Mouse (Mus musculus): ENCODE measurements around the gene Aldh16a1. TPM values are rescaled to one million over a fixed set of nuclear protein-coding genes. Genes with fewer than 3 reads are reported as not detected.
A peak's percentile ranks its signal among the peaks of the same experiment; 100 is the strongest.
"Not testable (repeated sequence)": the region's sequence is repeated elsewhere in the genome, so short reads cannot be mapped to it uniquely, and the experiment has no call there.

The Aldh16a1 gene
- polyA plus RNA-seq, 1 experiment: 36.9 TPM

- no peak for TF ChIP-seq CTCF (IDR thresholded peaks at IDR 0.05; ENCODE audit: low read depth, low read length)
- no peak for TF ChIP-seq POLR2A (IDR thresholded peaks at IDR 0.05; ENCODE audit: insufficient read depth, low read length)
- TF ChIP-seq EP300 (IDR thresholded peaks at IDR 0.05; ENCODE audit: insufficient read depth, low read depth, low read length): no peak
- Histone ChIP-seq H3K4me3 (ENCODE audit: low read depth, low read length) (peak overlapping the region; percentile 75), H3K9ac (ENCODE audit: low read depth, poor library complexity, severe bottlenecking) (peak overlapping the region; percentile 91), H3K27me3 (ENCODE audit: control insufficient read depth, insufficient read depth, low read length, poor library complexity, severe bottlenecking) (no peaks in the 10 kb centered on the region), H3K27ac (ENCODE audit: insufficient read depth, low read length) (peak overlapping the region; percentile 85), H3K9me3 (replicated peaks; ENCODE audit: control insufficient read depth, insufficient read depth, low read length, poor library complexity, severe bottlenecking) (no peaks in the 10 kb centered on the region), H3K4me1 (ENCODE audit: control insufficient read depth, insufficient read depth, low read length) (peaks cover 5% of the 10 kb centered on the region), H3K36me3 (ENCODE audit: control insufficient read depth, insufficient read depth, low read length, poor library complexity, severe bottlenecking) (no peaks in the 10 kb centered on the region)
Measured at GRCm38 (mm10) chr7:45153586-45153985, 798 bp downstream of the Aldh16a1 start.

- not testable (repeated sequence) for H3K27me3 ChIP-seq (ENCODE audit: control insufficient read depth, insufficient read depth, low read length, poor library complexity, severe bottlenecking); H3K4me3 ChIP-seq (ENCODE audit: low read depth, low read length); H3K9me3 ChIP-seq (replicated peaks; ENCODE audit: control insufficient read depth, insufficient read depth, low read length, poor library complexity, severe bottlenecking); H3K36me3 ChIP-seq (ENCODE audit: control insufficient read depth, insufficient read depth, low read length, poor library complexity, severe bottlenecking); H3K4me1 ChIP-seq (ENCODE audit: control insufficient read depth, insufficient read depth, low read length); H3K27ac ChIP-seq (ENCODE audit: insufficient read depth, low read length)
- H3K9ac ChIP-seq (ENCODE audit: low read depth, poor library complexity, severe bottlenecking): peak overlapping the region; percentile 91
Measured at GRCm38 (mm10) chr7:45153052-45153451, 1.3 kb downstream of the Aldh16a1 start.

- 0 out of 2 replicates have a peak, but pooled peaks cover 2% of the 10 kb centered on the region for H3K36me3 ChIP-seq (ENCODE audit: control insufficient read depth, insufficient read depth, low read length, poor library complexity, severe bottlenecking)
- H3K4me1 ChIP-seq (ENCODE audit: control insufficient read depth, insufficient read depth, low read length): peaks cover 5% of the 10 kb centered on the region
- no peak overlapping the region for H3K9ac ChIP-seq (ENCODE audit: low read depth, poor library complexity, severe bottlenecking)
- no peak for TF ChIP-seq EP300 (IDR thresholded peaks at IDR 0.05; ENCODE audit: insufficient read depth, low read depth, low read length)
- no peak for TF ChIP-seq POLR2A (IDR thresholded peaks at IDR 0.05; ENCODE audit: insufficient read depth, low read length)
- TF ChIP-seq CTCF (IDR thresholded peaks at IDR 0.05; ENCODE audit: low read depth, low read length): no peak
- no peaks in the 10 kb centered on the region for H3K9me3 ChIP-seq (replicated peaks; ENCODE audit: control insufficient read depth, insufficient read depth, low read length, poor library complexity, severe bottlenecking)
- H3K4me3 ChIP-seq (ENCODE audit: low read depth, low read length): no peak overlapping the region
- H3K27me3 ChIP-seq (ENCODE audit: control insufficient read depth, insufficient read depth, low read length, poor library complexity, severe bottlenecking): no peaks in the 10 kb centered on the region
- H3K27ac ChIP-seq (ENCODE audit: insufficient read depth, low read length): no peak overlapping the region
Measured at GRCm38 (mm10) chr7:45151303-45151702, 3.1 kb downstream of the Aldh16a1 start.

- H3K27ac ChIP-seq (ENCODE audit: insufficient read depth, low read length): peak overlapping the region; percentile 2; the same call in 1 of the 2 replicates
- H3K9ac ChIP-seq (ENCODE audit: low read depth, poor library complexity, severe bottlenecking): no peak overlapping the region
- H3K9me3 ChIP-seq (replicated peaks; ENCODE audit: control insufficient read depth, insufficient read depth, low read length, poor library complexity, severe bottlenecking): no peaks in the 10 kb centered on the region
- peaks cover 5% of the 10 kb centered on the region for H3K4me1 ChIP-seq (ENCODE audit: control insufficient read depth, insufficient read depth, low read length)
- H3K27me3 ChIP-seq (ENCODE audit: control insufficient read depth, insufficient read depth, low read length, poor library complexity, severe bottlenecking): no peaks in the 10 kb centered on the region
- no peak overlapping the region for H3K4me3 ChIP-seq (ENCODE audit: low read depth, low read length)
- TF ChIP-seq CTCF (IDR thresholded peaks at IDR 0.05; ENCODE audit: low read depth, low read length): no peak
- no peak for TF ChIP-seq POLR2A (IDR thresholded peaks at IDR 0.05; ENCODE audit: insufficient read depth, low read length)
- no peak for TF ChIP-seq EP300 (IDR thresholded peaks at IDR 0.05; ENCODE audit: insufficient read depth, low read depth, low read length)
- H3K36me3 ChIP-seq (ENCODE audit: control insufficient read depth, insufficient read depth, low read length, poor library complexity, severe bottlenecking): 0 out of 2 replicates have a peak, but pooled peaks cover 2% of the 10 kb centered on the region
Measured at GRCm38 (mm10) chr7:45150321-45150720, 4.1 kb downstream of the Aldh16a1 start.

GRCm38 (mm10) chr7:45149545-45149944 lies 4.8 kb downstream of the Aldh16a1 start:
- TF ChIP-seq CTCF (IDR thresholded peaks at IDR 0.05; ENCODE audit: low read depth, low read length): no peak
- TF ChIP-seq POLR2A (IDR thresholded peaks at IDR 0.05; ENCODE audit: insufficient read depth, low read length): no peak
- no peak for TF ChIP-seq EP300 (IDR thresholded peaks at IDR 0.05; ENCODE audit: insufficient read depth, low read depth, low read length)
- Histone ChIP-seq H3K27me3 (ENCODE audit: control insufficient read depth, insufficient read depth, low read length, poor library complexity, severe bottlenecking) (no peaks in the 10 kb centered on the region), H3K4me1 (ENCODE audit: control insufficient read depth, insufficient read depth, low read length) (peaks cover 5% of the 10 kb centered on the region), H3K9me3 (replicated peaks; ENCODE audit: control insufficient read depth, insufficient read depth, low read length, poor library complexity, severe bottlenecking) (no peaks in the 10 kb centered on the region), H3K36me3 (ENCODE audit: control insufficient read depth, insufficient read depth, low read length, poor library complexity, severe bottlenecking) (0 out of 2 replicates have a peak, but pooled peaks cover 2% of the 10 kb centered on the region), H3K4me3 (ENCODE audit: low read depth, low read length) (no peak overlapping the region), H3K9ac (ENCODE audit: low read depth, poor library complexity, severe bottlenecking) (no peak overlapping the region), H3K27ac (ENCODE audit: insufficient read depth, low read length) (no peak overlapping the region)

- H3K9me3 ChIP-seq (replicated peaks; ENCODE audit: control insufficient read depth, insufficient read depth, low read length, poor library complexity, severe bottlenecking): no peaks in the 10 kb centered on the region
- H3K27me3 ChIP-seq (ENCODE audit: control insufficient read depth, insufficient read depth, low read length, poor library complexity, severe bottlenecking): no peaks in the 10 kb centered on the region
- peaks cover 5% of the 10 kb centered on the region for H3K4me1 ChIP-seq (ENCODE audit: control insufficient read depth, insufficient read depth, low read length)
- no peak overlapping the region for H3K27ac ChIP-seq (ENCODE audit: insufficient read depth, low read length)
- no peak for TF ChIP-seq EP300 (IDR thresholded peaks at IDR 0.05; ENCODE audit: insufficient read depth, low read depth, low read length)
- no peak for TF ChIP-seq CTCF (IDR thresholded peaks at IDR 0.05; ENCODE audit: low read depth, low read length)
- no peak for TF ChIP-seq POLR2A (IDR thresholded peaks at IDR 0.05; ENCODE audit: insufficient read depth, low read length)
- H3K9ac ChIP-seq (ENCODE audit: low read depth, poor library complexity, severe bottlenecking): no peak overlapping the region
- 0 out of 2 replicates have a peak, but pooled peaks cover 2% of the 10 kb centered on the region for H3K36me3 ChIP-seq (ENCODE audit: control insufficient read depth, insufficient read depth, low read length, poor library complexity, severe bottlenecking)
- no peak overlapping the region for H3K4me3 ChIP-seq (ENCODE audit: low read depth, low read length)
Measured at GRCm38 (mm10) chr7:45148534-45149098, 5.8 kb downstream of the Aldh16a1 start.
